23 mouse cellular contexts compared by ENCODE assay signal in the genomic region with DNA sequence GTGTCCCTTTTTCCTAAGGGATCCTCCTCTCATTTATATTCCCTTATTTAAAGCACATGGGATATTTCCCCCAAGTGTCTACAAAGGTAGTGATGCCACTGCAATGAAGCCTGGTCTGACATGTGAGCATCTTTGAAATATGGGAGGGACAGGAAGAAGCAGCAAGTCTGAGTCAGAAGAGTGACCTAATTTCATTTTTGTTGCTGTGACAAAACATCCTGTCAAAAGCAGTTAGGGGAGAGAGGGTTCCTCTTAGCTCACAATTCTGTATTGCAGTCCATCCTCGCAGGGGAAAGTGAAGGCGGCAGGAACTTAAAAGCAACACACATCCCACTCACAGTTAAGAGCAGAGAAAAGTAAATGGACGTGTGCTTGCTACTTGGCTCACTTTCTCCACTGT. TPM values are rescaled to one million over a fixed set of nuclear protein-coding genes. Genes with fewer than 3 reads are reported as not detected.
DNase-seq lines count a peak whose midpoint lies in the region; ATAC-seq and TF ChIP-seq lines count a peak whose summit lies in the region.
"Had no signal": no experiment of that assay in that cellular context is flagged by ENCODE, and none has a peak within 500 bp of the region (broad histone marks: within the 10 kb centered on the region; RNA-seq: fewer than 3 reads in every experiment).

No protein-coding gene starts in this region.

- no peaks in the 10 kb centered on the region for H3K9me3 ChIP-seq in liver, embryonic 12.5 days (replicated peaks)
- H3K9me3 ChIP-seq in liver, postnatal 0 days (ENCODE audit: low read length) = no peaks in the 10 kb centered on the region
- no peaks in the 10 kb centered on the region for H3K9me3 ChIP-seq in midbrain, embryonic 15.5 days
- H3K9me3 ChIP-seq: embryonic facial prominence, embryonic 10.5 days; kidney, embryonic 15.5 days; midbrain, embryonic 10.5 days had no signal

- no peak for ATAC-seq in liver, embryonic 12.5 days
- ATAC-seq in liver, postnatal 0 days = no peak
- no peak for ATAC-seq in midbrain, embryonic 15.5 days (replicated peaks)
- ATAC-seq: intestine, postnatal 0 days had no signal

- no peak overlapping the region for H3K4me2 ChIP-seq in liver, embryonic 12.5 days
- no peak overlapping the region for H3K4me2 ChIP-seq in liver, postnatal 0 days (ENCODE audit: low read depth, low read length)
- no peak overlapping the region for H3K4me2 ChIP-seq in midbrain, embryonic 15.5 days
- H3K4me2 ChIP-seq: hindbrain, embryonic 14.5 days; kidney, embryonic 15.5 days; neural tube, embryonic 13.5 days had no signal

- no peak overlapping the region for H3K4me3 ChIP-seq in bone marrow, adult 2 months (replicated peaks; ENCODE audit: control insufficient read depth, low read depth, low read length)
- H3K4me3 ChIP-seq in liver, embryonic 12.5 days = no peak overlapping the region
- no peak overlapping the region for H3K4me3 ChIP-seq in liver, postnatal 0 days (ENCODE audit: low read depth, low read length)
- no peak overlapping the region for H3K4me3 ChIP-seq in midbrain, embryonic 15.5 days
- H3K4me3 ChIP-seq: embryonic facial prominence, embryonic 10.5 days; heart, adult 2 months; kidney, embryonic 15.5 days; midbrain, embryonic 10.5 days; neural tube, embryonic 13.5 days had no signal

- H3K36me3 ChIP-seq in liver, embryonic 12.5 days = no peaks in the 10 kb centered on the region
- H3K36me3 ChIP-seq in liver, postnatal 0 days (replicated peaks; ENCODE audit: insufficient read depth, low read length) = no peaks in the 10 kb centered on the region
- H3K36me3 ChIP-seq in midbrain, embryonic 15.5 days (replicated peaks) = no peaks in the 10 kb centered on the region
- H3K36me3 ChIP-seq: embryonic facial prominence, embryonic 10.5 days; kidney, embryonic 15.5 days; midbrain, embryonic 10.5 days; neural tube, embryonic 13.5 days had no signal

- 30% methylated on average over 3 of the region's 3 CpGs for WGBS in bone marrow, adult 2 months
- 65% methylated on average over 3 of the region's 3 CpGs for whole genome bisulfite sequencing in liver, embryonic 12.5 days (ENCODE audit: insufficient replicate concordance)
- 52% methylated on average over 3 of the region's 3 CpGs for WGBS in liver, postnatal 0 days (ENCODE audit: insufficient replicate concordance)
- WGBS in midbrain, embryonic 15.5 days = 80% methylated on average over 3 of the region's 3 CpGs

- H3K27me3 ChIP-seq in liver, embryonic 12.5 days (replicated peaks) = peaks cover 36% of the 10 kb centered on the region
- no peaks in the 10 kb centered on the region for H3K27me3 ChIP-seq in liver, postnatal 0 days (ENCODE audit: insufficient read depth, low read length)
- no peaks in the 10 kb centered on the region for H3K27me3 ChIP-seq in midbrain, embryonic 15.5 days (replicated peaks)
- H3K27me3 ChIP-seq: kidney, embryonic 15.5 days; neural tube, embryonic 13.5 days had no signal

- TF ChIP-seq EP300 in liver, postnatal 0 days (IDR thresholded peaks at IDR 0.05; ENCODE audit: low read depth) = no peak

- no peaks in the 10 kb centered on the region; the same call in 1 of the 2 replicates for H3K4me1 ChIP-seq in bone marrow, adult 2 months (ENCODE audit: control insufficient read depth, insufficient read depth, low read length)
- no peaks in the 10 kb centered on the region for H3K4me1 ChIP-seq in liver, embryonic 12.5 days
- H3K4me1 ChIP-seq in liver, postnatal 0 days (ENCODE audit: insufficient read depth) = 0 out of 2 replicates have a peak, but pooled peaks cover 3% of the 10 kb centered on the region
- no peaks in the 10 kb centered on the region for H3K4me1 ChIP-seq in midbrain, embryonic 15.5 days
- H3K4me1 ChIP-seq: embryonic facial prominence, embryonic 10.5 days; kidney, embryonic 15.5 days; neural tube, embryonic 13.5 days had no signal

- no peak for TF ChIP-seq POLR2A in bone marrow, adult 2 months (IDR thresholded peaks at IDR 0.05; ENCODE audit: borderline replicate concordance, control insufficient read depth, low read depth, low read length)

- no peak for TF ChIP-seq CTCF in bone marrow, adult 2 months (IDR thresholded peaks at IDR 0.05; ENCODE audit: control insufficient read depth, insufficient read depth, low read length)
- no peak for TF ChIP-seq CTCF in liver, postnatal 0 days (IDR thresholded peaks at IDR 0.05; ENCODE audit: low read depth)

- peak; percentile 41 for DNase-seq in CD4-positive, CD25-positive, alpha-beta regulatory T cell, adult 2 months (ENCODE audit: low read depth, low spot score)
- DNase-seq in naive thymus-derived CD4-positive, alpha-beta T cell, adult 2 months (ENCODE audit: low read depth) = peak; percentile 35
- DNase-seq in thymus, postnatal 36 days = peak; percentile 26 to 35
- DNase-seq in liver, postnatal 0 days = no peak
- DNase-seq: adrenal gland, postnatal 25 days; cerebellum, adult 9-10 months; heart, adult 2 months; heart, postnatal 36 days; lung, adult 18-20 months had no signal

- H3K9ac ChIP-seq in liver, embryonic 12.5 days = no peak overlapping the region
- H3K9ac ChIP-seq in liver, postnatal 0 days (replicated peaks) = no peak overlapping the region
- no peak overlapping the region for H3K9ac ChIP-seq in midbrain, embryonic 15.5 days
- H3K9ac ChIP-seq: hindbrain, embryonic 14.5 days; kidney, embryonic 15.5 days; neural tube, embryonic 13.5 days had no signal

- H3K27ac ChIP-seq in bone marrow, adult 2 months (ENCODE audit: control insufficient read depth, insufficient read depth, low read depth, low read length, poor library complexity) = peak overlapping the region; percentile 43
- no peak overlapping the region for H3K27ac ChIP-seq in liver, embryonic 12.5 days
- H3K27ac ChIP-seq in liver, postnatal 0 days (ENCODE audit: low read depth) = no peak overlapping the region
- no peak overlapping the region for H3K27ac ChIP-seq in midbrain, embryonic 15.5 days
- H3K27ac ChIP-seq: embryonic facial prominence, embryonic 10.5 days; heart, adult 2 months; hindbrain, embryonic 14.5 days; kidney, embryonic 15.5 days; midbrain, embryonic 10.5 days; neural tube, embryonic 13.5 days had no signal

RNA-seq across cellular contexts. Expression of a gene that starts 4.9 kb away (rescaled TPM):
- not detected in 2 replicates for polyA plus RNA-seq in bone marrow, adult 2 months (2011; ENCODE audit: insufficient read depth, insufficient read length, low replicate concordance, missing spikeins)
- polyA plus RNA-seq in liver, embryonic 12.5 days (2016; fragmentation: Nextera tagmentation; extraction: Ambion mirVana) = not detected in 2 replicates
- polyA plus RNA-seq in liver, postnatal 0 days (2015; fragmentation: Nextera tagmentation; extraction: Ambion mirVana) = not detected in 2 replicates
- polyA plus RNA-seq in midbrain, embryonic 15.5 days (2015; fragmentation: Nextera tagmentation; extraction: Ambion mirVana) = not detected in 2 replicates
- polyA plus RNA-seq: C2C12; embryonic facial prominence, embryonic 10.5 days; forebrain, embryonic 11.5 days; heart, embryonic 14.5 days; hindbrain, embryonic 14.5 days; intestine, postnatal 0 days; kidney, embryonic 15.5 days; large intestine, adult 2 months; limb, embryonic 14.5 days; midbrain, embryonic 10.5 days; neural tube, embryonic 13.5 days had no signal

RNA-seq across cellular contexts. Expression of a gene that starts 14.9 kb away (rescaled TPM):
- polyA plus RNA-seq in bone marrow, adult 2 months (2011; ENCODE audit: insufficient read depth, insufficient read length, low replicate concordance, missing spikeins) = 14.5 and 23.8 TPM in 2 replicates
- polyA plus RNA-seq in liver, embryonic 12.5 days (2016; fragmentation: Nextera tagmentation; extraction: Ambion mirVana) = 84.9 and 92.8 TPM in 2 replicates
- polyA plus RNA-seq in liver, postnatal 0 days (2015; fragmentation: Nextera tagmentation; extraction: Ambion mirVana) = 361 and 363 TPM in 2 replicates
- 11.5 and 15.6 TPM in 2 replicates for polyA plus RNA-seq in midbrain, embryonic 15.5 days (2015; fragmentation: Nextera tagmentation; extraction: Ambion mirVana)

RNA-seq across cellular contexts. Expression of a gene that starts 15.4 kb away (rescaled TPM):
- polyA plus RNA-seq in bone marrow, adult 2 months (2011; ENCODE audit: insufficient read depth, insufficient read length, low replicate concordance, missing spikeins) = 49.5 and 50.1 TPM in 2 replicates
- polyA plus RNA-seq in liver, embryonic 12.5 days (2016; fragmentation: Nextera tagmentation; extraction: Ambion mirVana) = 3.5 and 4.8 TPM in 2 replicates
- polyA plus RNA-seq in liver, postnatal 0 days (2015; fragmentation: Nextera tagmentation; extraction: Ambion mirVana) = 4.3 and 7.0 TPM in 2 replicates
- polyA plus RNA-seq in midbrain, embryonic 15.5 days (2015; fragmentation: Nextera tagmentation; extraction: Ambion mirVana) = 4.3 and 5.3 TPM in 2 replicates

RNA-seq across cellular contexts. Expression of a gene that starts 37.5 kb away (rescaled TPM):
- polyA plus RNA-seq in bone marrow, adult 2 months (2011; ENCODE audit: insufficient read depth, insufficient read length, low replicate concordance, missing spikeins) = 14.7 and 14.8 TPM in 2 replicates
- 7.6 and 8.8 TPM in 2 replicates for polyA plus RNA-seq in liver, embryonic 12.5 days (2016; fragmentation: Nextera tagmentation; extraction: Ambion mirVana)
- 6.0 and 6.1 TPM in 2 replicates for polyA plus RNA-seq in liver, postnatal 0 days (2015; fragmentation: Nextera tagmentation; extraction: Ambion mirVana)
- polyA plus RNA-seq in midbrain, embryonic 15.5 days (2015; fragmentation: Nextera tagmentation; extraction: Ambion mirVana) = 162 and 163 TPM in 2 replicates
